Mouse (Mus musculus): ENCODE measurements at regions not wholly inside any gene's neighbourhood (a gene's known extent, or its start where the extent isn't known, plus 50 kb on each side); places are given as distances from the start of the nearest gene placed in this dataset.

DNA sequence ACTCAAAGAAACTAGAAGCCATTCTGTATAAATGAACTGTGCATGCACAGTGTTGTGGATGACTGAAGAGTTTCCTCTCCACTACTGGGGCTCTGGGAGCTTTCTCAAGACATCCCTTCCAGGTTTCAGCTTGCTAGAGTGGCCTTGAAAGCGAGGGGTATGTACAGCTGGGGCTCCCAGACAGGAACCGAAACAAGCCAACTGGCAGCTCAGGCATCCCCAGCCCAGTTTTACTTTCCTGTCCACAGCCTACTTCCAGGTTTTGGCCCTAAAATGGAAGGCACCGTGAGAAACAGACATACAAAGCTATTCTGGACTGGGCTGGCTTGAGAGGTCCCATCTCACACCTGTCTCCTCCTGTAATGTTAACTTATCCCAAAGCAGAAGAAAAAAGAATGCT, 360.3 kb upstream of the Sall1 start:
- TF ChIP-seq CTCF (IDR thresholded peaks at IDR 0.05; ENCODE audit: extremely low read depth, insufficient read depth, insufficient read length, insufficient replicate concordance) (no peak), POLR2A (IDR thresholded peaks at IDR 0.05; ENCODE audit: low read depth, low read length) (no peak)
